Mouse (Mus musculus): Measurements from ENCODE around the gene Vps50. TPM values are rescaled to one million over a fixed set of nuclear protein-coding genes. Genes with fewer than 3 reads are reported as not detected.
"Not testable (repeated sequence)": the region's sequence is repeated elsewhere in the genome, so short reads cannot be mapped to it uniquely, and the experiment has no call there.

The Vps50 gene
- total RNA-seq, 2 experiments from 2014 or later, result 14.3 to 15.0 TPM

DNA sequence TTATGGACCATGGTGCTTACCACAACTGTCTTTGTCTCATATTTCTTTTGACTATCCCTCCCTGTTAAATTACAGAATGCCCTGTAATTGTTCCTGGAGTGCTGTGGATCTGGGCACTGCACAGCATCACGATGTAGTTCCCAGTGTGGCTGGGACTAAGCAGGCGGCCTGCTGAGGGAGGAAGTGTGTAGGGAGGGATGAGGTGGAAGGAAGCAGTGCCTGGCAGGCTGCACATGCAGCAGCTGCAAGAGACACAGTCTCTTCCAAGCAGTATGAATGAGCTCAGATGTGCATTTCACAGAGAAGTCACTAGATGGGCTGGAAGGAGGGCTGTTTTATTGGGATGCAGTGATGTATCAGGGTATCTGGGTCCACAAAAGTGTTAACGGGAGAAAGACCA, 14.4 kb downstream of the Vps50 start:
- no peak for DNase-seq (ENCODE audit: low spot score)
- intact Hi-C loops (cut with DNase I), result loop anchor here (5.0 kb wide), 1 partner anchor 235 kb away; no protein-coding TSS in a partner anchor

DNA sequence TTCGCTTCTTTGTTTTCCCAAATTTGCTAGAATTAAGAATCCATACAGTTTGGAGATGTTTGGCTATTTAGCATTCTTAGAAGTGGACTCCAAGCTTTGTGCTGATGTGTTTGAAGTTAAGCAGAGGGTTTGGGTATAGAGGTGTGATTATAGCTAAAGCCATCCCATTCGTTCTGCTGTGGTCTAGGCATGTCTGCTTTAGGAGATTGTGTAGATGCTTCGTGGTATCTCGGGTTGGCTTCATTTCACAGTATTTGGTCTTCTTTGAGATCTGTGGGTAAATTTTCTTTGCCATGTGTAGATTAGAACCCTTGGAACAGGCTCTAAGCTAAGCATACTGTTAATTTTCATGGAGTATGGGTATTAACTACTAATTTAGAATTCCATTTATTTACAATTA, 30.0 kb downstream of the Vps50 start:
- DNase-seq (ENCODE audit: low spot score), result no peak
- intact Hi-C loops (cut with DNase I), result no loop called here

DNA sequence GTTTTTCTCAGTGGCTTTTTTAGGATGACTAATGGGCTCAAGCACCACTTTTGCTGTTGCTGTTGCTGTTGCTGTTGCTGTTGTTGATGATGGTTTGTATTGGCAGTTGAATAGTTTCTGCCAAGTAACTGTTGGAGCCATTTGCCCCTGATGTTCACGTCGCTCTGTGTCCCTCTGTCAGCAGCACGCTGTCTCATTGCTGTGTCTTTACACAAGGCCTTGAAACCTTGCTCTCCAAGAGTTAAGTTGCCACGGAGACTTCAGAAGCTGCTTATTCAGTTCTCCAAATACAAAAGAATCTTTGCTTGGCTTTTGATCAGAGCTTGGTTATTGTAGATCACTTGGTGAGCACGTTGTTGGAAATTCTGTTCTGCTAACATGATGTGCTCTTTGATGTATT, 33.3 kb downstream of the Vps50 start:
- intact Hi-C loops (cut with DNase I), result no loop called here
- DNase-seq (ENCODE audit: low spot score), result no peak

DNA sequence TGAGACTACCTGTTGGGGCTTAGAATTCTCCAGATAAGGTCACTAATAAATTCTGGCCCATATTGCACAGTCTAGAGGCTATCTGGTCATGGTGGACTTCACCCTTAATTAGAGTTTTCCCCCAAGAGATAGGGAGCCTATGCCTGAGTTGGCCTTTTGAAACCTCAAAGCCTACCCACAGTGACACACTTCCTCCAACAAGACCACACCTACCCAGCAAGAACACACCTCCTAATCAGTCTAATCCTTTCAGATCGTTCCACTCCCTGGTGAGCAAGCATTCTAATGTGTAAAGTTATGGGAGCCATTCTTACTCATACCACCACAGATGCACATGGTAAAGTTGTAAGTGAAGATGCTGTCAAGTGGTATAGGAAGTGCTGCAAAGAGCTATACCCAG, 37.9 kb downstream of the Vps50 start:
- intact Hi-C loops (cut with DNase I), result no loop called here
- DNase-seq (ENCODE audit: low spot score), result no peak

DNA sequence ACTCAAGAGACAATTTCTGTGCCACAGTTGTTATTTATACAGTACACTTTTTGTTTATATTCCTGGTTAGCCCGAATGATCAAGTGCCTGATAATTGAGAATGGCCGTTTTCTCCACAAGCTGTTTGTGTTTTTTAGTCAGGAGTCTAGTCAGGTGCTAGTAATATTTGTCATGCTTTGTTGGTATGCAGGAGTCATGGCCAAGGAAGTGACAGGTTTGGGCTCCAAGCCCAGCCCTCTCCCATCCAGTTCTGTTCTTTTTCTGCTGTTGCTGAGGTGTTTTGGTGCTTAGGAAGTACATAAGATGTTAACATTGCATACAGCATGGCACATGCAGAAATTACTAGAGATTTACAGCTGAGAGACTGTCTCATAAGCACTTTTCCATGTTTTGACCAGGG, 41.3 kb downstream of the Vps50 start:
- DNase-seq (ENCODE audit: low spot score), result no peak
- intact Hi-C loops (cut with DNase I), result no loop called here

DNA sequence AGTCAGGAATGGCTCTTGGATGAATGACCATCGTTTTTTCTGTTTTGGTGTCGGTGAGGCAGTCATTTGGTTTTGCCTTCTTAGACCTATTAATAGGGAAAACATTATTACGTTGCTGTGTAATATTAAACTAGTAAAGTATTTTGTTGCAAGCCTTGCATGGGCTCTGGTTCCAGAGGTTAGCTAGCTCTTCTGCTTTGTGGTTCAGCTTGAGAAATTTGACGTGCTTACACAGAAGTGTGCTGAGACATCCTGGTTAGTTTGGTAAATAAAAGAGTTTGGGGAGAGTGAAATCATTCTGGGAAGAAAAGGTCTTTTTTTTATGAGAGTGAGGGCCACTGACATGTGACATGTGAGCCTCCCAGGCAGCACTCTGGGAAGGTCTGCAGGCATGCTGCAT, 45.7 kb downstream of the Vps50 start:
- DNase-seq (ENCODE audit: low spot score), result no peak
- intact Hi-C loops (cut with DNase I), result no loop called here

DNA sequence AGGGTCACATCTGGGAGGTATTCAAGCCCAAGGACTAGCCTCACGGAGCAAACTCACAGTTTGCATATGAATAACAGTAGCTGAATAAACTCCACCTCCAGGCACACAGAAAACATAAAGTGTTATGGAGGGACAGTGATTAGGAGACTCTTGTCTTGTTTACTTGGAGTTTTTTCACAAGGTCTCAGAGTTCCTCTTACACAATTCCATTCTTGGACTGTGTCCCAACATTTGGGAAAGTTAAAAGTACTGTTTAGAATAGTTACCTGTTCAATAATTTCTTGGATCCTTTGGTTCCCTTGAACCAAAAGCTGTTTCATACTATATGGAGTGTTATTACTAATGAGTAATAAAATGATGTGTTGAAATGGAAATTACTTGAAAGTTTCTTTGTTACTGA, 46.8 kb downstream of the Vps50 start:
- no peak for DNase-seq (ENCODE audit: low spot score)
- intact Hi-C loops (cut with DNase I), result no loop called here

DNA sequence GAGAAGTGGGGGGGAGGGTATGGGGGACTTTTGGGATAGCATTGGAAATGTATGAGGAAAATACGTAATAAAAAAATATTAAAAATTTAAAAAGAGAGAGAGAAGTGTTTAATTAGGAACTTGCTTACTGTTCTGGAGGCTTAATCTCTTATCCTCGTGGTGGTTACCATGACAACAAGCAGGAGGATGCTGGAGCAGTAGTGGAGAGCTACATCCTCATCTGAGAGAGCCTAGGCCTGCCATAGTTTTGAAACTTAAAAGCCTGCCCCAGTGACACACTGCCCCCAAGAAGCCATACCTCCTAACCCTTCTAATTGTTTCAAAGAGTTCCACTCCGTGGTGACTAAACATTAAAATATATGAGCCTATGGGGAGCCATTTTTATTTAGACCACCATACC, 50.8 kb downstream of the Vps50 start:
- no peak for DNase-seq (ENCODE audit: low spot score)
- intact Hi-C loops (cut with DNase I), result no loop called here

DNA sequence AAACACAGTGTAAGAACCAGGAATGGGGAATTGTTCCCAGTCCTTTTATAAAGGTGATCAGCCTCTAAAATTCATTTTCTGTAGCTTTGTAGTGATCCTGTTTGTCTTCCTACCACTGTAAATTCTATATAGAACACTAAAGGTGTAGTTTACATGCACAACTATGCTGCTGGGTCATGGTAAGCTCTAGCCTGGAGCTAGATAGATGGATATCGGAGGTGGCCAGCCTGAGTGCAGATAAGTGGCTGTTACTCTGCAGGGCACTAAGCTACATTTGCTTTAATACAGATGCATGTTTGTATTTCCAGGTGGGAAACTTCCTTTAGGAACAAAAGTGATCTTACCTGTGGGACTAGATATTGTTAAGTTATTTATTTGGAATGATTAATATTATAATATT, 51.8 kb downstream of the Vps50 start:
- intact Hi-C loops (cut with DNase I), result no loop called here
- no peak for DNase-seq (ENCODE audit: low spot score)

DNA sequence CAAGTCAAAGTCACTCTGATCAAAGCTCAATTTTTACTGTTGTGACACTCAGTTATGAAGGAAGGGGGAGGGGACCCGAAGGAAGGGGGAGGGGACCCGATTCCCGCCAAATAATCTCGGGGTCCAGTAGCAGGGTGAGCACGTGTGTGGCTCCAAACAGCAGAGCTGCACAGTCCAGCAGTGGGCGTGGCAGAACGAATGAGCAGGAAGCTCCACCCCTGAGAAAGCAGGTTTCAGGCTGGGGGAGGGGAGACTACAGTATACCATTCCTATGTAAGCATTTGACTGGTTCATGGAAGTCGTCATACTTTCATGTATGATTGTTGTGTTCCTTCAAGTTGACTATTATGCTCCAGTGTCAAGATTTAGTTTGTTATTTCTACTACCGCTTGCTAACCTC, 54.5 kb downstream of the Vps50 start:
- DNase-seq (ENCODE audit: low spot score); intact Hi-C loops (cut with DNase I): not testable (repeated sequence)

DNA sequence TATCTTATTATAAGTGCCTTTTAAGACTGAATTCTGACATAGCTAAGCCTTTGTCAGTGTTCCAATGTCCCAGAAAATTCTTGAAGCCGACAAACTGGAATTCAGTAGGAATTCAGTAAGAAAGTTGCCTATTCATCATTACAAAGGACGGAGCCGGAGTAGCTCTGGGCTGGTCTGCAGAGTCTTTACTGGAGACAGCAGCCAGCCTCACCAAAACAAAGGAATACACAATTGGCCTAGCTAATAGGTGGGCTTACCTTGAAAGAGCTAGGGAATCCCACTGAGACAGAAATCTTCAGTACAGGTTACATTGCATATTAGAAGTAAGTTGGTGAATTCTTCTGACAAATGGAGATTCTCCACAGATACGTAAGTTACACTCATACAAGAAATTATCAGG, 59.0 kb downstream of the Vps50 start:
- intact Hi-C loops (cut with DNase I), result no loop called here
- DNase-seq (ENCODE audit: low spot score), result no peak

DNA sequence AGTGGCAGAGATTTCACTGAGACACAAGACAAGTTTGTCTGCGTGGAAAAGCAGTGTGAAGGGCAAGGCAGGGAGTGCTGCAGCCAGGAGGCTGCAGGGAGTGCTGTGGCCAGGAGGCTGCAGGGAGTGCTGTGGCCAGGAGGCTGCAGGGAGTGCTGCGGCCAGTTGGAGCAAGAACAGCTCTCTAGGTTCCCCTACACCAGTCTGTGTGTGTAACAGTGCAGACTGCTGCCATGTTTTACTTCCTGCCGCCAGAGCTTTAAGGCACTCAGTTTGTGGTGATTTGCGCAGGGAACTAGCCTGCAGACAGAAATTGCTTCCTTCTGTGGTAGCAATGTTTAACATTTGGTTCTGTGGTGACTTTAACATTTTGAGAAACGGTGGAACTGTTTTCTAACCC, 61.8 kb downstream of the Vps50 start:
- DNase-seq (ENCODE audit: low spot score), result no peak
- intact Hi-C loops (cut with DNase I), result no loop called here

DNA sequence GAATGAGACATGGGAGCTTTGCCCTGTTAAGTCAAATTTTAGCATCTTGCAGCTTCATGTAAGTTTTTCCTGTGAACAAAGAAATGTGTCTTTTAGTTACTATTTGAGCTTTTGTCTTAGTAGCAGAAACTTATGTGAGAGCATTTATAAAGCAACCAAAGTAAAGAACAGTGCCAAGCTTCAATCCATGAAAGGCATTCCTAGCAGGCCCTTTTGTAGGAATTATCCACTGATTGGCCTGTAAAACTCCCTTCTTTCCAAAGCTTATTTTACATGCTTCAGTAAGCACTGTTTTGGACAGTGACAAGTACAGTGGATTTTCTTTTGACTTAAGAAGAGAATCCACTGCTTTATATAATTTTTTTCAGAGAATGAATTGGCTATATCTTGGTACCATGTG, 64.1 kb downstream of the Vps50 start:
- DNase-seq (ENCODE audit: low spot score), result no peak
- intact Hi-C loops (cut with DNase I), result no loop called here

DNA sequence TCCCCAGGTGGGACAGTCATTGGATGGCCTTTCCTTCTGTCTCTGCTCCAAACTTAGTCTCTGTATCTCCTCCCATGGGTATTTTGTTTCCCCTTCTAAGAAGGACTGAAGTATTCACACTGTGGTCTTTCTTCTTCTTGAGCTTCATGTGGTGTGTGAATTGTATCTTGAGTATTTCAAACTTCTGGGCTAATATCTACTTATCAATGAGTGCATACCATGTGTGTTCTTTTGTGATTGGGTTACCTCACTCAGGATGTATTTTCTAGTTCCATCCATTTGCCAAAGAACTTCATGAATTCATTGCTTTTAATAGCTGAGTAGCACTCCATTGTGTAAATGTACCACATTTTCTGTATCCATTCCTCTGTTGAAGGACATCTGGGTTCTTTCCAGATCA, 65.9 kb downstream of the Vps50 start:
- intact Hi-C loops (cut with DNase I); DNase-seq (ENCODE audit: low spot score): not testable (repeated sequence)

DNA sequence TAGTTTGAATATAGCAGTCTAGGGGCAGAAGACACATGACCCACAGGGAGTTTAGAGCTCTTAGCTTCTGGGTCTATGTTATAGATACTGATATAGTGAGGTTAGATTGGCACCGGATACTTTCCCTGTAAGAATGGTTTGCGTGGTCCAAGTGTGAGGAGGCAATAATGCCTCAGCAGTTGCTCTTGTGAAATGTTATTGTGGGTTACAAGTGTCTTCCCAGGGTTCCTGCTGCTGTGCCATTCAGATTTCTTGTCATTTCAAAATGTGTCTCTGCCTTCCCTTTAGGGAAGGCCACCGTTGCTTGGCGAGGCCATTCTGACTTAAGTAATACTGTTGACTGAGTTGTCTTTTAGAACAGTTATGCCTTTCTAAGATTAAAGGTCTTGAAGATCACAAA, 66.8 kb downstream of the Vps50 start:
- intact Hi-C loops (cut with DNase I), result no loop called here
- no peak for DNase-seq (ENCODE audit: low spot score)

DNA sequence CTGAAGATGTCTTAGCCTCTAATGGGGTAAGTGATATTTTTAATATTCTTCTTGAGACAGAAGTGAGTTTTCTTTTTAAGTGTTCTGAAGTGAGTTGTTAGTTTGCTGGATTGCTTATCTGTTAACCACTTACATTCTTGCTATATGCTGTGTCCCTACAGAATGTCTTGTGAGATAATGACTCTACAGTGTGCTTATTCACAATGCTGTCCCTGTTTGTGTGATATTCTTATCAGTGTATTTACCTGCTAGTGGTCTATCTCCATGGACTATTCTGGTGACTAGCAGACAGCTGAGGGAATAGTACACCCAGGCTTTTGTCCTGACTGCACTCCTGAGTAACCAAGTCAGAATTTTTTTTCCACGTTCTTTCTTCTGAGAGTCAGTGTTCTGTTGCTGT, 67.5 kb downstream of the Vps50 start:
- intact Hi-C loops (cut with DNase I), result no loop called here
- DNase-seq (ENCODE audit: low spot score), result no peak

DNA sequence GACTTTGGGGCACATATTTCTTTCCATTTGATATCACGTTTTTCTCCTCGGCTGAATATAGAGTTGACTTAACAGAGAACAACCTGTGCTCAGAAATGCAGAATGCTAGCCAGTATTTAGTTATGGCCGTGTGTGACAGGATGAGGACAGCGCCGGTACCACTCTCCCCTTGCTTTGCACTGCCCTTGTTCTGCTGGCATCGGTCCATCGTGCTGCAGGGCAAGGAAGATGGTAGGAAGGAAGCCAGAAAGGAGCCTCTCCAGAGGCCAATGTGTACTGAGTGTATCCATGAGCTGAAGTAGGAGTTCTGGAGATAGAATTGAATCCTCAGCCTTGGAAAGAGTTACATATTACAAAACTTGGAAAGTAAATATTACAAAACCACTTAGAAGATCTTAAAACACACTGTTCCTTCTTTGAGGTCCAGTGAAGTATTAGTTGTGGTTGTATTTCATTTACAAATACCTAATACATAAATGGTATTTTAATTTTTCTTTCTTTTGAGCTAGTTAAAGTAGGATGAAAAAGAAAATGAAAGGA, 69.0 kb downstream of the Vps50 start:
- DNase-seq (ENCODE audit: low spot score), result no peak
- intact Hi-C loops (cut with DNase I), result no loop called here

DNA sequence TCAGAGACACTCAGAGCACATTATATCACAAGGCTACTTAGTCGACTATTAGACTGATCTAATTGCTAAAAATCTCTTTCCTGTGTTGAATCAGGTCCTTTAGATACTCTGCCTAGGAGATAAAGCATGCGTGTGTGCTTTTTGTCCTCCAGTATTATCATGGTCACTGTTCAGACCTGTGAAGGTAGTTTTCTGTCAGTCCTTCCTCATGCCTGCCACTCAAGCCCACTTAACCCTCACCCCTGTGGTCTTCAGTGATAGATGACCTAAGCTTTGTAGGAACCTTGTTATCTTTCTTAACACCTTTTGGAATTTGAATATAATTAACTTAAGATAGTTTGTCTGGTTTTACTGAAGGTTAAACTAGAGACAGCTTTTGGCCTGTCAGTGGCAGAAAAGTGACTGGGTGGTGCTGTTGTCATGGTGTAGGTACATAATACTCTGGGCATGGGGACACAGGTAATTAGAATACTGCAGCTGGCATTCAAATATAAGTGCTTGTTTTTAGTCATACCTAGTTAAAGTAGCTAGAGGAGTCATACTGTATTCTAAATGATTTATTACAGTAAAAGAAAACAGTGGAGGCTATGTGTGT, 74.1 kb downstream of the Vps50 start:
- no peak for DNase-seq (ENCODE audit: low spot score)
- intact Hi-C loops (cut with DNase I), result no loop called here

DNA sequence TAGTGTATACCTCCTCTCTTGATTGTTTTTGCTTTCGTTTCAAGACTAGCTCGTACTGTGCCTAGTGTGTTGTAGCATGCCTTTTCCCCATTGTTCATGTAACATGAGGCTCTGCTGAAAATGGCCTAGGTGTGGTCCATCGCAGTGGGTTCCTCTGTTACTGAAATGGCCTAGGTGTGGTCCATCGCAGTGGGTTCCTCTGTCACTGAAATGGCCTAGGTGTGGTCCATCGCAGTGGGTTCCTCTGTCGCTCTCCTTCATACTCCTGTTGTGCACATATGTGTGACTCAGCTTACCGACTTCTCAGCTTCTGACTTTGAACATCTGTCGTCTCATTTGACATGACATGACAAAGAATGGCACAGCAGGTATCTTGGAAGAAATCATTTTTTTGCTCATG, 75.6 kb downstream of the Vps50 start:
- no peak for DNase-seq (ENCODE audit: low spot score)
- intact Hi-C loops (cut with DNase I), result no loop called here

DNA sequence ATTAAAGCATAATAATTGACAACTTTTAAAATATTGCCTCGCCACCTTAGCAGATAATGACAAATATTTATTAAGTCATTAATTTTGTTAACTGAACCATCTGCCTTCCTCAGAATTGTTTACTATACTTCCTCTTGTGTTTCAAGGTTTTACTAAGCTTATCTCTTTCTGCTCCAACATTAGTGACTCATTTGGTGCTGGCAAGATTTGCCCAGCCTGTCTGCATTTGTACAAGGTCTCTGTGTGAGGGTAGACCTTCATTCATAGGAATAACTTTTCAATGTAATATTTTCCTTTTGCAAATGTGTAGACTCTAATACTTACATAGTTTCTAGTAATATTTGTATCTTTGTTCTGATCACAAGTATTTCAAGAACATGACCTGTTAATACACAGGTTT, 87.2 kb downstream of the Vps50 start:
- no peak for DNase-seq (ENCODE audit: low spot score)
- intact Hi-C loops (cut with DNase I), result no loop called here

DNA sequence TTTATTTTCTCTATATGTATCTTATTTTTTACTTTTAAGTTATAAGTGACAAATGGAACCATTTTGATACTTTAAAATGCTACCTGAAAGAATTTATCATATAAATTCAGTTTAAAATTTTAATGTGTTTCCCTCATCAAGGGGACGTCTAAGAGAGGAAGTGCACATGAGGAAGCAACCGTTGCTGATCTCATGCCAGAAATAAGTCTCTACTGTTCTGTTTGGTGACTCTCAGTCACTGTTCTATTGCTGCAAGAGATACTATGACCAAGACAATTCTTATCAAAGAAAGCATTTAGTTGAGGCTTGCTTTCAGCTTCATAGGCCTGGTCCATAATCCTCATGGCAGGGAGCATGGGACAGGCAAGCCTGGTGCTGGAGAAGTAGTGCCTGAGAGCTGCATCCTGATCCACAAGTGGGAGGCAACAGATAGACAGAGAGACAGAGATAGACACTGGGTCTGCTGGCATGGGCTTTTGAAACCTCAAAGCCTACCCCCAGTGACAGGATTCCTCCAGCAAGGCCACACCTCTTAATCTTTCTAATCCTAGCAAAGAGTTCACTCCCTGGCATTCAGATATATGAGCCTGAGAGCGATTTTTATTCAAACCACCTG, 92.2 kb downstream of the Vps50 start:
- DNase-seq (ENCODE audit: low spot score), result no peak
- intact Hi-C loops (cut with DNase I), result no loop called here

DNA sequence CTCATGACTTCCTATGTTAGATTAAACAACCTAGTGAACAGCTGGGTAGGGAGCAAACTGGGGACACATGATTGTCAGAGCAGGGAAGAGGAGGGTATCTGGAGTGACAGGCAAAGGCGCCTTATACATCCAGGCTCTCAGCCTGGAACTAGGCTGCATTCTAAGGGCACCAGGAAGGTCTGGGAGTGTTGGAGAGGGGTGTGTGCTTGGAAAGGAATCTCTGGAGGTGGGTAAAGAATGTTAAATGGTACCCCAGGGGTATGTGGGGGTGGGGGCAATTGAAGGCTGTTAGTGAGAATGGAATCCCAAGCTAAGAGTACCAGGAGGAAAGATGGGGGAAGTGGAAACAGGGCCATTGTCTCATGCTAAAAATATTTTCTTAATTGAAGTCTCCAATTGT, 96.1 kb downstream of the Vps50 start:
- intact Hi-C loops (cut with DNase I), result no loop called here
- no peak for DNase-seq (ENCODE audit: low spot score)

All from heart, postnatal 25 days (tissue).